Mouse (Mus musculus): Measurements from ENCODE around the gene Hsd17b6. TPM values are rescaled to one million over a fixed set of nuclear protein-coding genes. Genes with fewer than 3 reads are reported as not detected.

The Hsd17b6 gene
- polyA plus RNA-seq, 1 experiment from 2014 or later: not detected

DNA sequence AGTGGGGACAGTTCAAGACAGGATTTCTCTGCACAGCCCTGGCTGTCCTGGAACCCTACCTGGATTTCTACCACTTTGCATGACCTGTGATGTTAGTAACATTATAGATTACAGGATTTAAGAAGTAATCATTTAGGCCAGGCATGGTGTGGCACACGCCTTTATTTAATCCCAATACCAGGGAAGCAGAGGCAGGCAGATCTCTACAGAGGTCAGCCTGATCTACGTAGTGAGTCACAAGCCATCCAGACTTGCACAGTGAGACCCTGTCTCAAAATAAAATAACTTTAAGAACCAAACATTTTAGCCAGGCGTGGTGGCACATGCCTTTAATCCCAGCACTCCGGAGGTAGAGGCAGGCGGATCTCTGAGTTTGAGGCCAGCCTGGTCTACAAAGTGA lies 14.8 kb upstream of the Hsd17b6 start:
- Histone ChIP-seq H3K9ac (ENCODE audit: low read depth, low read length) (no peak overlapping the region), H3K4me1 (replicated peaks; ENCODE audit: control insufficient read depth, insufficient read depth, low read length) (no peaks in the 10 kb centered on the region), H3K27ac (ENCODE audit: low read depth, low read length) (no peak overlapping the region), H3K4me2 (no peak overlapping the region), H3K4me3 (ENCODE audit: low read depth, low read length) (no peak overlapping the region), H3K9me3 (ENCODE audit: control insufficient read depth, low read length) (no peaks in the 10 kb centered on the region), H3K27me3 (replicated peaks; ENCODE audit: control insufficient read depth, insufficient read depth, low read length) (no peaks in the 10 kb centered on the region), H3K36me3 (ENCODE audit: control insufficient read depth, insufficient read depth, low read length) (peaks cover 52% of the 10 kb centered on the region)
- no peak for ATAC-seq (replicated peaks; ENCODE audit: low FRiP score)
- no peak for DNase-seq (ENCODE audit: low spot score)
- WGBS: 94% methylated on average over 5 of the region's 5 CpGs

DNA sequence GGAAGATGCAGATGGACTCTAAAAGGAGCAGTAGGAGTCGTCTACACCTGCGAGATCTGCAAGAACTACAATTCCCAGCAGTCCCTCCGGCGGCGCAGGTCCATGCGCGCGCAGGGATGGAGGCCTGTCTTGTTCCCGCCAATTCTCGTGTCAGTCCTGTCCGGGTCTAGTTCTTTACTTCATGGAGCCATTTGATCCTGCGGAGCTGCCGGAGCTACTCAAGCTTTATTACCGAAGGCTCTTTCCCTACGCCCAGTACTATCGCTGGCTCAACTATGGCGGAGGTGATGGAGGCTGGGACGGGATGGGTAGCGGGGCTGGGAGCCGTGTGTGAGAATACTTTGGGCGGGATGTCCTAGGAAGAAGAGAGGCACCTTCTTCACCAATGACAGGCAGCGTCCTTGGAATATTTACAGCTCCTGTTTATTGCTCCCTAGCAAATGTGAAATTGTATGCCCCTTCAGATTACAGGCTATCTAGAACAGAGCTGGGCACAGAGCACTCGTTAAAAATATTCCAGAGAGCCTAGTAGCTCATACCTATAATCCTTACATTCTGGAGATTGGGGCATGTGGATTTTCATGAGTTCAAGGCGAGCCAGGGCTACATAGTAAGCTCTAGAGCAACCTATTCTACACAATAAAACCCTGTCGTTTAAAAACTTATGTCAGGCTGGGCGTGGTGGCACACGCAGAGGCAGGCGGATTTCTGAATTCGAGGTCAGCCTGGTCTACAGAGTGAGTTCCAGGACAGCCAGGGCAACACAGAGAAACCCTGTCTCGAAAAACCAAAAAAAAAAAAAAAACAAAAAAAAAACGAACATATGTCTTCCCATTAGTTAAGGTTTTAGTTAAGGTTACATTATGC lies 7.9 kb upstream of the Hsd17b6 start, which contains the start of gene Prim1:
TSS of gene Prim1 (plus strand) at position 101 of the 867 bp plus-strand sequence.
- H3K27ac ChIP-seq (ENCODE audit: low read depth, low read length): peak within 1 kb of the TSS; percentile 8; the same call in 1 of the 2 replicates
- ATAC-seq (replicated peaks; ENCODE audit: low FRiP score): peak; percentile 94

DNA sequence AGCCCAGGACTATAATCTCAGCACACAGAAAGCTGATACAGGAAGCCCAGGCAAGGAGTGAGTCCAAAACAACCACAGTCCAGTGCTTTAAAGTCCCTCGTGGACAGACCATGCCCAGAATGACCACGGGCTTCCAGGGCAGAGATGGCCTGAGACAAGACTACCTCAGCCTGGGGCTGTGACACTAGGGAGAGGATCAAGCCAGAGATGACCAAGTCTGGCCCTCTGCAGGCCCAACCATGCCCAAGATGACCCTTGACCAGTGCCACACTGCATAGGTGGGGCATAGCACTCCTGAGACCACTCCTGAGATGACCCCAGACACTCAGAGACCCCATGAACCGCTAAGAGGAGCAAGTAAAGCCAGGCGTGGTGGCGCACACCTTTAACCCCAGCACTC lies 2.3 kb upstream of the Hsd17b6 start:
- Histone ChIP-seq H3K27me3 (replicated peaks; ENCODE audit: control insufficient read depth, insufficient read depth, low read length) (no peaks in the 10 kb centered on the region), H3K9ac (ENCODE audit: low read depth, low read length) (no peak overlapping the region), H3K4me1 (replicated peaks; ENCODE audit: control insufficient read depth, insufficient read depth, low read length) (no peaks in the 10 kb centered on the region), H3K36me3 (ENCODE audit: control insufficient read depth, insufficient read depth, low read length) (no peaks in the 10 kb centered on the region), H3K4me3 (ENCODE audit: low read depth, low read length) (no peak overlapping the region), H3K27ac (ENCODE audit: low read depth, low read length) (no peak overlapping the region), H3K9me3 (ENCODE audit: control insufficient read depth, low read length) (no peaks in the 10 kb centered on the region), H3K4me2 (no peak overlapping the region)
- WGBS: 65% methylated on average over 5 of the region's 5 CpGs
- no peak for DNase-seq (ENCODE audit: low spot score)
- ATAC-seq (replicated peaks; ENCODE audit: low FRiP score): no peak

More for the DNA sequence above, 7.9 kb upstream of the Hsd17b6 start, which contains the start of gene Prim1:
- 4% methylated on average over 31 of the region's 31 CpGs for WGBS
- Histone ChIP-seq H3K4me3 (ENCODE audit: low read depth, low read length) (peak within 1 kb of the TSS; percentile 66), H3K27me3 (replicated peaks; ENCODE audit: control insufficient read depth, insufficient read depth, low read length) (no peaks in the 10 kb centered on the region), H3K4me1 (replicated peaks; ENCODE audit: control insufficient read depth, insufficient read depth, low read length) (no peaks in the 10 kb centered on the region), H3K36me3 (ENCODE audit: control insufficient read depth, insufficient read depth, low read length) (peaks cover 14% of the 10 kb centered on the region), H3K9me3 (ENCODE audit: control insufficient read depth, low read length) (no peaks in the 10 kb centered on the region), H3K4me2 (peak within 1 kb of the TSS; percentile 61), H3K9ac (ENCODE audit: low read depth, low read length) (peak within 1 kb of the TSS; percentile 67)
- peak; percentile 89 for DNase-seq (ENCODE audit: low spot score)

DNA sequence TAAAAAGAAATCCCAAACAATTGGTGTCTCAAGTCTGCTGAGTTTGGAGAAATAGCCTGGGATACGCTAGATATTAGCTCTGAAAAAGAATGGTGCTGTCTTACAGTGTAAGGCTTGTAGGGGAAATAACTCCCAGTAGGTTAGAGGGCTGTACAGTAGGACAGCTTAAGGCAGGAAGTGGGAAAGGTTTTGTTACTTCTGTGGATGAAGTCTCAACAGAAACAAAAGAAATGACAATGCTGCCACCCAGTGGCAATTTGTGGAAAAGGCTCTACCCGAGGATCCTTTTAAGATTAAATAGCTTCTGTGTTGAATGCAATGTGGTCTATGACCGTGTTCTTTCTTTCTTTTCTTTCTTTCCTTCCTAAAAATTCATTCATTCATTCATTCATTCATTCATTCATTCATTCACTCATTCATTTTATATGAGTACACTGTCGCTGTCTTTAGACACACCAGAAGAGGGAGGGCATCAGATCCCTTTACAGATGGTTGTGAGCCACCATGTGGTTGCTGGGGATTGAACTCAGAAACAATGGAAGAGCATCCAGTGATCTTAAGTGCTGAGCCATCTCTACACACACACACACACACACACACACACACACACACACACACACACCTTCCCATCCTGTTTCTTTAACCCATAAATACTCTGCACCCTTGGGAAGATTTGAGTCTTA lies 937 bp upstream of the Hsd17b6 start:
- H3K4me3 ChIP-seq (ENCODE audit: low read depth, low read length): no peak overlapping the region
- no peaks in the 10 kb centered on the region for H3K9me3 ChIP-seq (ENCODE audit: control insufficient read depth, low read length)
- H3K4me1 ChIP-seq (replicated peaks; ENCODE audit: control insufficient read depth, insufficient read depth, low read length): no peaks in the 10 kb centered on the region
- ATAC-seq (replicated peaks; ENCODE audit: low FRiP score): no peak
- no peak overlapping the region for H3K4me2 ChIP-seq
- peak; percentile 66 for DNase-seq (ENCODE audit: low spot score)
- H3K36me3 ChIP-seq (ENCODE audit: control insufficient read depth, insufficient read depth, low read length): no peaks in the 10 kb centered on the region
- no peak overlapping the region for H3K9ac ChIP-seq (ENCODE audit: low read depth, low read length)
- H3K27ac ChIP-seq (ENCODE audit: low read depth, low read length): no peak overlapping the region
- WGBS: 6% methylated on average over 4 of the region's 4 CpGs
- no peaks in the 10 kb centered on the region for H3K27me3 ChIP-seq (replicated peaks; ENCODE audit: control insufficient read depth, insufficient read depth, low read length)

DNA sequence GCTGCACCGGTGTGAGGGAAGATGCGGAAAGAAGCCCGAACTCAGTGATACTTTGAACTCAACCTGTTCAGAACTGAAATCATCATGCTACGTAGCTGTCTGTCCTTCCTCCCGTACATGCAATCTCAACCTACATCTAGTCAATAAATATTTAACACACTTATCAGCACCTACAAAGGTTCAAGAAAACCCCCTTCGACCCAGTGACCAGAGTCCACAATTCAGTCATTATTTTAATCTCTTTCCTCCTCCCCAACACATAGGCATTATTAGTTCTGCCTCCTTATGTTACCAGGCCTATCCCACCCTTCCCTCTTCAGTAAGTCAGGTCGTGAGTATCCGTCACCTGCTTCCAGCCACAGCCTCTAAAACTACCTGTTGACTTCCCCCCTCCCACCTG lies 1.9 kb downstream of the Hsd17b6 start:
- Histone ChIP-seq H3K4me3 (ENCODE audit: low read depth, low read length) (no peak overlapping the region), H3K4me2 (no peak overlapping the region), H3K9me3 (ENCODE audit: control insufficient read depth, low read length) (no peaks in the 10 kb centered on the region), H3K4me1 (replicated peaks; ENCODE audit: control insufficient read depth, insufficient read depth, low read length) (no peaks in the 10 kb centered on the region), H3K36me3 (ENCODE audit: control insufficient read depth, insufficient read depth, low read length) (no peaks in the 10 kb centered on the region), H3K27ac (ENCODE audit: low read depth, low read length) (no peak overlapping the region), H3K9ac (ENCODE audit: low read depth, low read length) (no peak overlapping the region), H3K27me3 (replicated peaks; ENCODE audit: control insufficient read depth, insufficient read depth, low read length) (no peaks in the 10 kb centered on the region)
- WGBS: 81% methylated on average over 8 of the region's 8 CpGs
- DNase-seq (ENCODE audit: low spot score) (no peak), ATAC-seq (replicated peaks; ENCODE audit: low FRiP score) (no peak)

DNA sequence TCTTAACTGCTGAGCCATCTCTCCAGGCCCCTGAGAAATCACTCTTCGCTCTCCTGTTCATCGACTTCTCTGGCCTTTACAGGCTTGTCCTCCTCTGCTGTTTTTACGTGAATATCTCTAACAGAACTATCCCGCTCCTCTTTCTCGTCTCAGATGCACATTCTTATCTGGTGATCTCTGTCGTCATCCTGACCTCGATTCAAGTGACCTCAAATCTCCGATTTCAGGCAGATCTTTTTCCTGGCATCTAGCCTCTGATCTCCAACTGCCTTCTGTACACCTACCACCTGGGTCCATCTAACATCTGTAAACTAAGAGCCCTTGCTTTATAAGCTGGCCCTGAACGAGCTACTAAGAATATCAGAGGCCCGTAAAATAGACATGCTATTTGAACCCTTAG lies 2.5 kb downstream of the Hsd17b6 start:
- no peaks in the 10 kb centered on the region for H3K4me1 ChIP-seq (replicated peaks; ENCODE audit: control insufficient read depth, insufficient read depth, low read length)
- H3K27ac ChIP-seq (ENCODE audit: low read depth, low read length): no peak overlapping the region
- ATAC-seq (replicated peaks; ENCODE audit: low FRiP score) (no peak), DNase-seq (ENCODE audit: low spot score) (no peak)
- H3K27me3 ChIP-seq (replicated peaks; ENCODE audit: control insufficient read depth, insufficient read depth, low read length): no peaks in the 10 kb centered on the region
- H3K9ac ChIP-seq (ENCODE audit: low read depth, low read length): no peak overlapping the region
- H3K4me3 ChIP-seq (ENCODE audit: low read depth, low read length): no peak overlapping the region
- no peak overlapping the region for H3K4me2 ChIP-seq
- H3K36me3 ChIP-seq (ENCODE audit: control insufficient read depth, insufficient read depth, low read length): no peaks in the 10 kb centered on the region
- H3K9me3 ChIP-seq (ENCODE audit: control insufficient read depth, low read length): no peaks in the 10 kb centered on the region
- 73% methylated on average over 10 of the region's 10 CpGs for WGBS

DNA sequence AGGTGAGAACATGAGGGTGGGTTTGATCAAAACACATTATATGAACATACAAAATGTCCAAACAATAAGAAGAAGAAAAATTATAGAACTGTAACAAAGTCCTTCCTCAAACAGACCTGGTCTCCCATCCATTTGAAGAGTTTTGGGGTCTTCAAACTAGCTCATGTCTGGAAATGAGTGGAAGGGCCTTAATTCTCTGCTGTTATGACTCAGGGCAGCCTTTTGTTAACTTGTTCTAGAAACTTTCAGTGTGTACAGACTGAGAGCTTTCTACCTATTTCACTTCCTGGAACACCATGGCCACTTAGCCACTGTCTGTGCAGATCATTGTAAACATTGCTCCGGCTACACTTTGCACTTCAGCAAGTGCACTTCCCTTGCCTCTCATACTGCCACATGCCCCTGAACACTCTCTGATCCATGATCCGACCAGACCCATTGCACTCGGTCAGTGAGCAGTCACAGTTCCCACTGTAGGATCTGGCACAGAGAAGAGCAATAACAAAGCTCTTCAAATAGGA lies 4.1 kb downstream of the Hsd17b6 start:
- DNase-seq (ENCODE audit: low spot score): no peak
- Histone ChIP-seq H3K4me2 (no peak overlapping the region), H3K27ac (ENCODE audit: low read depth, low read length) (no peak overlapping the region), H3K9ac (ENCODE audit: low read depth, low read length) (no peak overlapping the region), H3K4me3 (ENCODE audit: low read depth, low read length) (no peak overlapping the region), H3K4me1 (replicated peaks; ENCODE audit: control insufficient read depth, insufficient read depth, low read length) (no peaks in the 10 kb centered on the region), H3K27me3 (replicated peaks; ENCODE audit: control insufficient read depth, insufficient read depth, low read length) (no peaks in the 10 kb centered on the region), H3K9me3 (ENCODE audit: control insufficient read depth, low read length) (no peaks in the 10 kb centered on the region), H3K36me3 (ENCODE audit: control insufficient read depth, insufficient read depth, low read length) (no peaks in the 10 kb centered on the region)
- ATAC-seq (replicated peaks; ENCODE audit: low FRiP score): no peak
- 72% methylated on average over 3 of the region's 3 CpGs for WGBS

DNA sequence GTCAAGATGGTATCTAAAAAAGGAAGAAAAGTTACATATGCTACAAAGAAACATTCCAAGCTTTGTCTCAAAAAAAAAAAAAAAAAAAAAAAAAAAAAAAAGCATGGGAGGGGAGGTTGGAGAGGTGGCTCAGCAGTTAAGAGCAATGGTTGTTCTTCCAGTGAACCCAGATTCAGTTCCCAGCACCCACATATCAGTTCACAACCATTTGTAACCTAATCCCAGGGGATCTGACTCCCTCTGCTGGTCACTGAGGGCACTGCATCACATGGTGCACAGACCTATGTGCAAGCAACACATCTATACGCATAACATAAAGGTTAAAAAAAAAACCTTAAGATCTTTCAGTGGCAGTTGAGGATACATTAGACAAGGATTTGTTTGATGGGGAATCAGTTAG lies 9.2 kb downstream of the Hsd17b6 start:
- ATAC-seq (replicated peaks; ENCODE audit: low FRiP score): no peak
- Histone ChIP-seq H3K27ac (ENCODE audit: low read depth, low read length) (no peak overlapping the region), H3K27me3 (replicated peaks; ENCODE audit: control insufficient read depth, insufficient read depth, low read length) (no peaks in the 10 kb centered on the region), H3K9me3 (ENCODE audit: control insufficient read depth, low read length) (no peaks in the 10 kb centered on the region), H3K4me1 (replicated peaks; ENCODE audit: control insufficient read depth, insufficient read depth, low read length) (no peaks in the 10 kb centered on the region), H3K36me3 (ENCODE audit: control insufficient read depth, insufficient read depth, low read length) (no peaks in the 10 kb centered on the region), H3K4me3 (ENCODE audit: low read depth, low read length) (no peak overlapping the region), H3K4me2 (no peak overlapping the region), H3K9ac (ENCODE audit: low read depth, low read length) (no peak overlapping the region)
- DNase-seq (ENCODE audit: low spot score): no peak
- 97% methylated on average over 1 of the region's 1 CpGs for WGBS
